Mouse (Mus musculus): ENCODE data around the gene Clasp2. TPM values are rescaled to one million over a fixed set of nuclear protein-coding genes. Genes with fewer than 3 reads are reported as not detected.

Gene Clasp2
- total RNA-seq (2012; rRNA removed), result 30.8 and 33.0 TPM in 2 replicates
- 100 to 1,000 TPM in 1 of 2 experiments, 10 to 100 TPM in 1; 28.7 to 209 TPM for polyA plus RNA-seq (2012; ENCODE audit: insufficient read depth in 1 of 2, insufficient read length in 2 of 2, low read depth in 1 of 2, low replicate concordance in 2 of 2, missing spikeins in 1 of 2)

GRCm38 (mm10) chr9:113741108-113741636, at the start of gene Clasp2:
TSS of gene Clasp2 (plus strand) at chr9:113741473.
- Histone ChIP-seq H3K4me1 (ENCODE audit: control insufficient read depth in 1 of 2, insufficient read depth in 2 of 2, low read length in 2 of 2) (peaks cover 8 to 12% of the 10 kb centered on the region in 2 experiments; a peak in 3 of 4 replicates), H3K79me2 (ENCODE audit: control insufficient read depth, insufficient read depth, low read length, poor library complexity) (peaks cover 43% of the 10 kb centered on the region), H3K27ac (ENCODE audit: control insufficient read depth, low read depth, low read length) (peak within 1 kb of the TSS; percentile 72), H3K4me3 (ENCODE audit: control insufficient read depth in 1 of 2, insufficient read depth in 1 of 2, low read depth in 2 of 2, low read length in 2 of 2) (peak within 1 kb of the TSS; percentile 96 to 98), H3K36me3 (ENCODE audit: control insufficient read depth in 1 of 2, insufficient read depth in 2 of 2, low read length in 2 of 2) (peaks cover 0 to 20% of the 10 kb centered on the region in 2 experiments; a peak in 2 of 4 replicates), H3K9me3 (replicated peaks; ENCODE audit: insufficient read depth, low read length) (no peaks in the 10 kb centered on the region), H3K9ac (ENCODE audit: control insufficient read depth, low read depth, low read length, poor library complexity, severe bottlenecking) (peak within 1 kb of the TSS; percentile 95), H3K27me3 (ENCODE audit: control insufficient read depth in 1 of 2, insufficient read depth in 2 of 2, low read length in 2 of 2) (no peaks in the 10 kb centered on the region)
- TF ChIP-seq CHD1 (IDR thresholded peaks at IDR 0.05; ENCODE audit: low read depth, low read length) (no peak), RAD21 (IDR thresholded peaks at IDR 0.05; ENCODE audit: low read depth, low read length) (no peak), HCFC1 (IDR thresholded peaks at IDR 0.05; ENCODE audit: low read depth, low read length) (peak; percentile 77), MAX (IDR thresholded peaks at IDR 0.05; ENCODE audit: low read length) (no peak), POLR2A (IDR thresholded peaks at IDR 0.05; ENCODE audit: control insufficient read depth in 1 of 2, insufficient read depth in 1 of 2, low read depth in 1 of 2, low read length in 2 of 2, poor library complexity in 1 of 2) (peak; percentile 21 to 75; a peak in 3 of 4 replicates), CTCF (IDR thresholded peaks at IDR 0.05 in 2 of 3, conservative IDR thresholded peaks at IDR 0.05 in 1 of 3; ENCODE audit: control insufficient read depth in 1 of 3, insufficient read depth in 1 of 3, low read depth in 2 of 3, low read length in 3 of 3, poor library complexity in 1 of 3, severe bottlenecking in 1 of 3) (no peak), ETS1 (IDR thresholded peaks at IDR 0.05; ENCODE audit: low read depth, low read length) (no peak), JUND (IDR thresholded peaks at IDR 0.05; ENCODE audit: low read depth, low read length) (no peak), RCOR1 (IDR thresholded peaks at IDR 0.05; ENCODE audit: low read depth, low read length) (no peak), TCF12 (IDR thresholded peaks at IDR 0.05; ENCODE audit: low read depth, low read length) (no peak; the same call in none of the 2 replicates), SIN3A (IDR thresholded peaks at IDR 0.05; ENCODE audit: low read length) (peak; percentile 75), TBP (IDR thresholded peaks at IDR 0.05; ENCODE audit: low read depth, low read length) (peak; percentile 57; the same call in 1 of the 2 replicates), EP300 (IDR thresholded peaks at IDR 0.05; ENCODE audit: low read depth in 1 of 2, low read length in 2 of 2) (0 out of 4 replicates have a peak, but pooled peaks of 1 of the 2 experiments have one; percentile 16), USF2 (IDR thresholded peaks at IDR 0.05; ENCODE audit: borderline replicate concordance in 1 of 2, insufficient read depth in 1 of 2, low read depth in 1 of 2, low read length in 2 of 2) (no peak), SMC3 (IDR thresholded peaks at IDR 0.05; ENCODE audit: low read depth, low read length) (no peak), ELF1 (IDR thresholded peaks at IDR 0.05; ENCODE audit: low read depth, low read length) (0 out of 2 replicates have a peak, but pooled peaks have one; percentile 14), MYB (IDR thresholded peaks at IDR 0.05; ENCODE audit: low read depth, low read length) (no peak), NELFE (IDR thresholded peaks at IDR 0.05; ENCODE audit: low read depth, low read length) (peak; percentile 70), ZKSCAN1 (IDR thresholded peaks at IDR 0.05; ENCODE audit: low read depth, low read length) (no peak), MYC (IDR thresholded peaks at IDR 0.05; ENCODE audit: low read depth, low read length) (peak; percentile 48; the same call in 1 of the 2 replicates), ZMIZ1 (IDR thresholded peaks at IDR 0.05; ENCODE audit: low read depth, low read length) (peak; percentile 79; the same call in 1 of the 2 replicates), USF1 (IDR thresholded peaks at IDR 0.05; ENCODE audit: low read depth, low read length) (no peak), ZC3H11A (IDR thresholded peaks at IDR 0.05; ENCODE audit: low read depth, low read length) (no peak), POLR2AphosphoS5 (IDR thresholded peaks at IDR 0.05; ENCODE audit: borderline replicate concordance, low read depth, low read length) (no peak), UBTF (IDR thresholded peaks at IDR 0.05; ENCODE audit: borderline replicate concordance, insufficient read depth, low read depth, low read length) (no peak), MXI1 (IDR thresholded peaks at IDR 0.05; ENCODE audit: low read depth, low read length) (no peak; the same call in 1 of the 2 replicates), POLR2AphosphoS2 (IDR thresholded peaks at IDR 0.05; ENCODE audit: low read length) (peak; percentile 73; the same call in 1 of the 2 replicates), ZNF384 (IDR thresholded peaks at IDR 0.05; ENCODE audit: low read depth, low read length) (no peak), MAZ (IDR thresholded peaks at IDR 0.05; ENCODE audit: low read depth, low read length) (peak; percentile 55; the same call in 1 of the 2 replicates), CHD2 (IDR thresholded peaks at IDR 0.05; ENCODE audit: low read length) (no peak)
- peak; percentile 89 for DNase-seq (ENCODE audit: low read depth, low spot score)

Data from MEL (cell line).